Mouse (Mus musculus): ENCODE data around the gene Gm10142. TPM values are rescaled to one million over a fixed set of nuclear protein-coding genes. Genes with fewer than 3 reads are reported as not detected.

The Gm10142 gene
- not detected in 2 replicates for polyA plus RNA-seq (2015; fragmentation: Nextera tagmentation; extraction: Ambion mirVana)

DNA sequence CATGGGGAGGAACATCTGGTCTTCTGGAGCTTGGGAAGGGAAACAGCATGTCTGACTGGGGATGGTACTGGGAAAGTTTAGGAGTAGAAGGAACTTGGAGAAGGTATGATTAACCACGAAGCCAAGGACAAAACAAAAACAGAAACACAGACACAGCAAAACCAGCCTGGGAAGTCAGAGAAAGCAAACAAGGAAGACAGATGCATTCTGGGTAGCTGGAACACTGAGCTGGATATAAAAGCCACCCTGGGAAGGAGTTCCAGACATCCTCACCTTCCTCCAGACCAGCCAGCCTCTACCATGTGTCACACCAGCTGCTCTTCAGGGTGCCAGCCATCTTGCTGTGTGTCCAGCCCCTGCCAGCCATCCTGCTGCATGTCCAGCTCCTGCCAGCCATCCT lies at the start of gene Gm10142:
Gene Gm10142, plus strand, starts transcription at position 301 of the 400 bp plus-strand sequence.

DNA sequence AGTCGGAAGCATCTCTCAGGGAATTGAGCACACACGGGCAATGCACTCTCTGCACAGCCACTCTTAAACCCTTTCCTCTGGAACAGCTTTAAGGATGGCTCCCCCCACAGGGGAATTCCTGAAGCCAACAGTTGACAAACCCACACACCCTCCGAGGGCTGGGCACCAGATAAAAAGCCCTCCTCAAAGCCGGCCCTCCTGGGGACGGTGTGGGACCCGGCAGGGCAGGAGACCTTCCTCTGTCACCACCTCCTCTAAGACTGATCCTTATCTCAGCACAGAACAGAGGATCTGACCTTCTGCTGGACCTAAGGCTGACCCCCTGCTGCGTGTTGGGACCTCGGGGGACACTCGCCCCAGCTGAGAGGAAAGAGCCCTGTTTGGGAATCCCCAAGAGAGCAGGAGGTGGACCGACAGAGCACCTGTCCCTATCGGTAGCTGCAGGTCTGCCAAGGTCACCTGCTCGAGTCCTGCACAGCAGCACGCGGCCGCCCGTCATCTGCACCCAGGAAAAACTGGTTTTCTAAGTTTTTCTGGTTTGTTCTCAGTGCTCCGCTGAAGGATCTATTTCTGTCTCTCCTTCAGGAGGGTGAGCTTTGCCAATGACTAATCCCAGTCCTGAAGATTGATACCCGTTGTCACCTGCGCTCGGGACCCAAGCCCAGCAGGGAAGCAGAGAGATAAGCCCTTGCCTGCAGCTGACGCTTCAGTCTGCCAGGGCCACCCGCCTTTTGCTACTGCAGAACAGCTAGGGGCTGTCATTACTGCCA lies 29.5 kb upstream of the Gm10142 start, which contains the start of gene Tspear:
Gene Tspear, plus strand, starts transcription at position 675 of the 770 bp plus-strand sequence.

DNA sequence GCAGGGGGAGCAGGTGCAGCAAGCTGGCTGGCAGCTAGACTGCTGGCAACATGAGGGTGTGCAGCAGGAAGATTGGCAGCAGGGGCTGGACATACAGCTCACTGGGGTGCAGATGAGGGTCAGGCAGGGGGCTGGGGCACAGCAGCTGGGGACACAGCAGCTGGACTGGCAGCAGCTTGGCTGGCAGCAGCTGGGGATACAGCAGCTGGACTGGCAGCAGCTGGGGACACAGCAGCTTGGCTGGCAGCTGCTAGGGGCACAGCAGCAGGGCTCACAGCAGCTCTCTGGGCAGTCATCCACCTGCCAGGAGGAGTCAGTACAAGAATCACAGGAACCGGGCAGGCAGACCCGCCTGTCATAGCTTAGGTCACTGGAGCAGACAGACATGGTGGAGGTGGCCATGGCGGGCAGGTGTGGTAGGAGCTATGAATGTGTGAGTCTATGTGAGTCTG lies 25.2 kb upstream of the Gm10142 start, which contains the start of gene Gm19402:
Gene Gm19402, minus strand, starts transcription at position 402 of the 452 bp plus-strand sequence.

DNA sequence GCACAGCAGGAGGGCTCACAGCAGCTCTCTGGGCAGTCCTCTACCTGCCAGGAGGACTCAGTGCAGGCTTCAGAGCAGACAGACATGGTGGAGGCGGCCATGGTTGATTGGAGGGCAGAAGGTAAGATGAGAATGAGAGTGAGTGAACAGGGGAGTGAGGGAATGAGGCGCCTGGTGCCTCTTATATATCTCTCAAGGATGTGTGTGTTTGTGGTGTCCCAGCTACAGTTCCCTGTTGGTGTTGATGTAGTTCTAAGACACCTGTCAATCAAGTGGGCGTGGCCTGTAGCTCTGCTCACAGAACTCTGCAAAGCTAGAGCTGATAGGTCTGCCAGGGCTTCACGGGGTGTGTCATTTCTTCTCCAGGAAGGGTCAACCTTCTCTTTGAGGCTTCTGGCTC lies 18.5 kb upstream of the Gm10142 start, which contains the start of gene Gm9508:
Gene Gm9508, minus strand, starts transcription at position 101 of the 400 bp plus-strand sequence.

DNA sequence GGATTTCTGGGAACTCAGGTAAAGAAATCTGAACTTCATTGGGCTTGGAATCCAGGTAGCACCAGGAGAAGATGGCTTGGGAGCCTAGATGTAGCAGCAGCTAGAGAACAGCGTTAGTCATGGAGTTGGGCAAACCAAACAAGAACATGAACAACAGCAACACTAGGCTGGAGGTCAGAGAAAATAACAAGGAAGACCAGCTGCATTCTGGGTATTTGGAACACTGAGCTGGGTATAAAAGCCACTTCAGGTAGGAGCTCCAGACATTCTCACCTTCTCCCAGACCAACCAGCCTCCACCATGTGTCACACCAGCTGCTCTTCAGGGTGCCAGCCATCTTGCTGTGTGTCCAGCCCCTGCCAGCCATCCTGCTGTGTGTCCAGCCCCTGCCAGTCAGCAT lies 9.3 kb upstream of the Gm10142 start, which contains the start of gene Gm10272:
Gene Gm10272, plus strand, starts transcription at position 301 of the 400 bp plus-strand sequence.

DNA sequence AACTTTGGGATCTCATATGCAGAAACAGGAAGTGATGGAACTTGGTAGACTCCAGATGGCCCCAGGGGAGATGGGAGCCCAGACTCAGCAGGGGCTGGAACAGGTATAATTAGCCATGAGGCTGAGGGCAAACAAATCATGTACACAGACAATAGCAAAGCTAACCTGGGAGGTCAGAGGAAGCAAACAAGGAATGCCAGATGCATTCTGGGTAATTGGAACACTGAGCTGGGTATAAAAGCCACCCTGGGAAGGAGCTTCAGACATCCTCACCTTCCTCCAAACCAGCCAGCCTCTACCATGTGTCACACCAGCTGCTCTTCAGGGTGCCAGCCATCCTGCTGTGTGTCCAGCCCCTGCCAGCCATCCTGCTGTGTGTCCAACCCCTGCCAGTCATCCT lies 4.5 kb upstream of the Gm10142 start, which contains the start of gene Gm10024:
Gene Gm10024, plus strand, starts transcription at position 301 of the 400 bp plus-strand sequence.

DNA sequence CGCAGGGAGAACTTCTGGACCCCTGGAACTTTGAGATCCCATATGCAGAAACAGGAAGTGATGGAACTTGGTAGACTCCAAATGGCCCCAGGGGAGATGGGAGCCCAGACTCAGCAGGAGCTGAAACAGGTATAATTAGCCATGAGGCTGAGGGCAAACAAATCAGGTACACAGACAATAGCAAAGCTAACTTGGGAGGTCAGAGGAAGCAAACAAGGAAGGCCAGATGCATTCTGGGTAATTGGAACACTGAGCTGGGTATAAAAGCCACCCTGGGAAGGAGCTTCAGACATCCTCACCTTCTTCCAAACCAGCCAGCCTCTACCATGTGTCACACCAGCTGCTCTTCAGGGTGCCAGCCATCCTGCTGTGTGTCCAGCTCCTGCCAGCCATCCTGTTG lies 4.7 kb downstream of the Gm10142 start, which contains the start of gene Krtap12-1:
Gene Krtap12-1, plus strand, starts transcription at position 301 of the 400 bp plus-strand sequence.

DNA sequence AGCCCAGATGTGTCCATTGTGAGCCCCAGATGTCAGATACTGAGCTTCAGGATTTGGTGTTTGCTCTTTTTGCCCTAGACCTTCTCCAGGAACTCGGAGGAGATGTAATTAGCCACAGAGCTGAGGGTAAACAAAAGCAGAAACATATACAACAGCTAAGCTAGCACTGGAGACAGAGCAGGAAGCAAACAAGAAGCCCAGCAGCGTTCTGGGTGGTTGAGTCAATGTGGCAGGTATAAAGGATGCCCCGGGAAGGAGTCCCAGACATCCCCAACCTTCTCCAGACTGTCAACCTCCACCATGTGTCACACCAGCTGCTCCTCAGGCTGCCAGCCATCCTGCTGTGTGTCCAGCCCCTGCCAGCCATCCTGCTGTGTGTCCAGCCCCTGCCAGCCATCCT lies 10.6 kb downstream of the Gm10142 start, which contains the start of gene Gm10100:
Gene Gm10100, plus strand, starts transcription at position 301 of the 400 bp plus-strand sequence.

DNA sequence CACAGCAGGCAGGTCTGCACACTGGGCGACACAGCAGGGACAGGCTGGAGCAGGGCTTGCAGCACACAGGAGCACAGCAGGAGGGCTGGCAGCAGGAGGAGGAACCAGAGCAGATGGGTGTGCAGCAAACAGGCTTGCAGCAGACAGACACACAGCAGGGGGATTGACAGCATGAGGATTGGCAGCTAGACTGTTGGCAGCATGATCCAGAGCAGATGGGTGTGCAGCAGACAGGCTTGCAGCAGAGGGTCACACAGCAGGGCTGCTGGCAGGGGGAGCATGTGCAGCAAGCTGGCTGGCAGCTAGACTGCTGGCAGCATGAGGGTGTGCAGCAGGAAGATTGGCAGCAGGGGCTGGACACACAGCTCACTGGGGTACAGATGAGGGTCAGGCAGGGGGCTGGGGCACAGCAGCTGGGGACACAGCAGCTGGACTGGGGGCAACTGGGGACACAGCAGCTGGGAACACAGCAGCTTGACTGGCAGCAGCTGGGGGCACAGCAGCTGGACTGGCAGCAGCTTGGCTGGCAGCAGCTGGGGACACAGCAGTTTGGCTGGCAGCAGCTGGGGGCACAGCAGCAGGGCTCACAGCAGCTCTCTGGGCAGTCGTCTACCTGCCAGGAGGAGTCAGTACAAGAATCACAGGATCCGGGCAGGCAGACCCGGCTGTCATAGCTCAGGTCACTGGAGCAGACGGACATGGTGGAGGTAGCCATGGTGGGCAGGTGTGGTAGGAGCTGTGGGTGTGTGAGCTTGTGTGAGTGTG lies 26.5 kb downstream of the Gm10142 start, which contains the start of gene Gm18596:
Gene Gm18596, minus strand, starts transcription at position 715 of the 765 bp plus-strand sequence.

DNA sequence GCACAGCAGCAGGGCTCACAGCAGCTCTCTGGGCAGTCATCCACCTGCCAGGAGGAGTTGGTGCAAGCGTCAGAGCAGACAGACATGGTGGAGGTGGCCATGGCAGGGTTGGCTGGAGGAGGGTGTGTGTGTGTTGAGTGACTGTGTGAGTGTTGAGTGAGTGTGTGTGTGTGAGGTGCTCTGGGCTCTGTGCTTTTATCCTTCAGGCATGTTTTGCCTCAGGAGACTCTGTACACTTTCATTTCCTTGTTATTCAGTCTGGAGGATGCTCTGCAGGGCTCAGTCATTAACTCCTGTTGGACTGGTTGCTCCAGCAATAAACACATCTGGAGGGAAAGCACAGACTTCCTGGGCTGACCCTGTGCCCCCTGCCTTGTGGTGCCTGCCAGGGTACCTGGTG lies 35.6 kb downstream of the Gm10142 start, which contains the start of gene Gm9736:
Gene Gm9736, minus strand, starts transcription at position 101 of the 400 bp plus-strand sequence.

DNA sequence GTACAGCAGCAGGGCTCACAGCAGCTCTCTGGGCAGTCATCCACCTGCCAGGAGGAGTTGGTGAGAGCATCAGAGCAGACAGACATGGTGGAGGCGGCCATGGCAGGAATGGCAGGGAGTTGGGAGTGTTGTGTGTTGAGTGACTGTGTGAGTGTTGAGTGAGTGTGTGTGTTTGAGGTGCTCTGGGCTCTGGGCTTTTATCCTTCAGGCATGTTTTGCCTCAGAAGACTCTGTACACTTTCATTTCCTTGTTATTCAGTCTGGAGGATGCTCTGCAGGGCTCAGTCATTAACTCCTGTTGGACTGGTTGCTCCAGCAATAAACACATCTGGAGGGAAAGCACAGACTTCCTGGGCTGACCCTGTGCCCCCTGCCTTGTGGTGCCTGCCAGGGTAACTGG lies 44.0 kb downstream of the Gm10142 start, which contains the start of gene Gm3233:
Gene Gm3233, minus strand, starts transcription at position 101 of the 400 bp plus-strand sequence.

Other genes with a start within 250 kb of the Gm10142 start
- 13.1 and 15.7 TPM in 2 replicates for gene Fam207a, start 200.0 kb upstream of the Gm10142 start, polyA plus RNA-seq (2015; fragmentation: Nextera tagmentation; extraction: Ambion mirVana)
- gene Itgb2, start 185.6 kb upstream of the Gm10142 start, polyA plus RNA-seq (2015; fragmentation: Nextera tagmentation; extraction: Ambion mirVana): 1.6 and 1.8 TPM in 2 replicates
- gene Pttg1ip, start 134.1 kb upstream of the Gm10142 start, polyA plus RNA-seq (2015; fragmentation: Nextera tagmentation; extraction: Ambion mirVana): 79.3 and 92.3 TPM in 2 replicates
- gene Sumo3, start 109.7 kb upstream of the Gm10142 start, polyA plus RNA-seq (2015; fragmentation: Nextera tagmentation; extraction: Ambion mirVana): 133 and 146 TPM in 2 replicates
- gene Gm49325, start 109.6 kb upstream of the Gm10142 start, polyA plus RNA-seq (2015; fragmentation: Nextera tagmentation; extraction: Ambion mirVana): 5.2 and 11.3 TPM in 2 replicates
- 112 and 114 TPM in 2 replicates for gene Ube2g2, start 93.5 kb upstream of the Gm10142 start, polyA plus RNA-seq (2015; fragmentation: Nextera tagmentation; extraction: Ambion mirVana)
- gene Tspear, start 29.2 kb upstream of the Gm10142 start, polyA plus RNA-seq (2015; fragmentation: Nextera tagmentation; extraction: Ambion mirVana): 0.07 TPM in 1 of 2 replicates, not detected in the other
- gene Gm19402, start 25.1 kb upstream of the Gm10142 start, polyA plus RNA-seq (2015; fragmentation: Nextera tagmentation; extraction: Ambion mirVana): not detected in 2 replicates
- gene Gm9508, start 18.6 kb upstream of the Gm10142 start, polyA plus RNA-seq (2015; fragmentation: Nextera tagmentation; extraction: Ambion mirVana): not detected in 2 replicates
- not detected in 2 replicates for gene Gm10272, start 9.2 kb upstream of the Gm10142 start, polyA plus RNA-seq (2015; fragmentation: Nextera tagmentation; extraction: Ambion mirVana)
- not detected in 2 replicates for gene Gm10024, start 4.3 kb upstream of the Gm10142 start, polyA plus RNA-seq (2015; fragmentation: Nextera tagmentation; extraction: Ambion mirVana)
- not detected in 2 replicates for gene Krtap12-1, start 4.8 kb downstream of the Gm10142 start, polyA plus RNA-seq (2015; fragmentation: Nextera tagmentation; extraction: Ambion mirVana)
- not detected in 2 replicates for gene Gm10100, start 10.7 kb downstream of the Gm10142 start, polyA plus RNA-seq (2015; fragmentation: Nextera tagmentation; extraction: Ambion mirVana)
- not detected in 2 replicates for gene Gm18596, start 26.8 kb downstream of the Gm10142 start, polyA plus RNA-seq (2015; fragmentation: Nextera tagmentation; extraction: Ambion mirVana)
- gene Gm9736, start 35.5 kb downstream of the Gm10142 start, polyA plus RNA-seq (2015; fragmentation: Nextera tagmentation; extraction: Ambion mirVana): not detected in 2 replicates
- not detected in 2 replicates for gene Gm3233, start 43.9 kb downstream of the Gm10142 start, polyA plus RNA-seq (2015; fragmentation: Nextera tagmentation; extraction: Ambion mirVana)
- not detected in 2 replicates for gene Gm3238, start 55.5 kb downstream of the Gm10142 start, polyA plus RNA-seq (2015; fragmentation: Nextera tagmentation; extraction: Ambion mirVana)
- not detected in 2 replicates for gene Gm7138, start 61.1 kb downstream of the Gm10142 start, polyA plus RNA-seq (2015; fragmentation: Nextera tagmentation; extraction: Ambion mirVana)
- not detected in 2 replicates for gene Gm3250, start 66.7 kb downstream of the Gm10142 start, polyA plus RNA-seq (2015; fragmentation: Nextera tagmentation; extraction: Ambion mirVana)
- not detected in 2 replicates for gene Gm7137, start 72.4 kb downstream of the Gm10142 start, polyA plus RNA-seq (2015; fragmentation: Nextera tagmentation; extraction: Ambion mirVana)
- not detected in 2 replicates for gene Gm9639, start 79.3 kb downstream of the Gm10142 start, polyA plus RNA-seq (2015; fragmentation: Nextera tagmentation; extraction: Ambion mirVana)
- gene Gm19668, start 83.3 kb downstream of the Gm10142 start, polyA plus RNA-seq (2015; fragmentation: Nextera tagmentation; extraction: Ambion mirVana): not detected in 2 replicates
- gene Gm9507, start 96.0 kb downstream of the Gm10142 start, polyA plus RNA-seq (2015; fragmentation: Nextera tagmentation; extraction: Ambion mirVana): not detected in 2 replicates
- gene Gm2696, start 98.9 kb downstream of the Gm10142 start, polyA plus RNA-seq (2015; fragmentation: Nextera tagmentation; extraction: Ambion mirVana): not detected in 2 replicates
- not detected in 2 replicates for gene Krtap10-4, start 111.3 kb downstream of the Gm10142 start, polyA plus RNA-seq (2015; fragmentation: Nextera tagmentation; extraction: Ambion mirVana)
- not detected in 2 replicates for gene Krtap10-10, start 120.1 kb downstream of the Gm10142 start, polyA plus RNA-seq (2015; fragmentation: Nextera tagmentation; extraction: Ambion mirVana)
- gene Gm36176, start 131.0 kb downstream of the Gm10142 start, polyA plus RNA-seq (2015; fragmentation: Nextera tagmentation; extraction: Ambion mirVana): not detected in 2 replicates
- gene Gm10318, start 137.1 kb downstream of the Gm10142 start, polyA plus RNA-seq (2015; fragmentation: Nextera tagmentation; extraction: Ambion mirVana): not detected in 2 replicates
- gene Gm3285, start 146.2 kb downstream of the Gm10142 start, polyA plus RNA-seq (2015; fragmentation: Nextera tagmentation; extraction: Ambion mirVana): not detected in 2 replicates
- gene Lrrc3, start 186.7 kb downstream of the Gm10142 start, polyA plus RNA-seq (2015; fragmentation: Nextera tagmentation; extraction: Ambion mirVana): 0.61 and 0.74 TPM in 2 replicates